Mouse (Mus musculus) embryonic fibroblast, embryonic 13.5 days (primary cell): ENCODE results near the gene Dock9.

Experiments
- CTCF ChIP-seq: IDR thresholded peaks from 2 replicates; pipeline ENCODE4 v1.5.1; 2011; ENCODE audit warnings: mild to moderate bottlenecking, control low read depth, low read length, moderate library complexity, borderline replicate concordance; ENCODE audit not compliant: insufficient read depth
- POLR2A ChIP-seq: IDR thresholded peaks from 2 replicates; pipeline ENCODE4 v1.6.1; 2011; ENCODE audit warnings: low read depth, mild to moderate bottlenecking, control low read depth, low read length, moderate library complexity

DNA sequence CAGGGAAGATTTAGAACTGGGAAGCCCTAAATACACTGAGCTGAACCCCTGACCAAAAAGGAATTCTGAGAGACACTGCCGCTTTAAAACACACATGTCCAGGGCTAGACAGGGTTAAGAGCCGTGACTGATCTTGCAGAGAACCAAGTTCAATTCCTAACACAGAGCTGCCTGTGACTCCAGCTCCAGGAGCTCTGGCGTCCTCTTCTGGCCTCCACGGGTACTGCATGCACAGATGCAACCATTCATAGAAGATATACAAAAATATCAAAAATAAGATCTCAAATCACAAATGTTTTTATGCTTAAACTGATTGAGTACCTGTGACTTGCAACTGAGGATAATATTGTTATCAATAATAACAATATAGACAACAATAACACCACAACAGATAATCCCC is 20.9 kb downstream of the Dock9 start:
- TF ChIP-seq POLR2A (no peak), CTCF (no peak)
